Mouse (Mus musculus): ENCODE measurements around the gene Lrp2.
A peak's percentile ranks its signal among the peaks of the same experiment; 100 is the strongest.

- TF ChIP-seq CTCF (IDR thresholded peaks at IDR 0.05; ENCODE audit: insufficient read depth, low read length) (peak; percentile 53), POLR2A (IDR thresholded peaks at IDR 0.05; ENCODE audit: borderline replicate concordance, extremely low read depth, low read depth, low read length) (no peak)
These were observed 49.3 kb upstream of the Lrp2 start for GRCm38 (mm10) chr2:69635064-69635701.

Measured in lung, adult 2 months (tissue).